Mouse (Mus musculus): ENCODE results near the gene B3gnt9. TPM values are rescaled to one million over a fixed set of nuclear protein-coding genes. Genes with fewer than 3 reads are reported as not detected.

Gene B3gnt9
- total RNA-seq, 2 experiments from 2014 or later = 2.7 to 3.2 TPM

GRCm38 (mm10) chr8:105224413-105225271 is 30.3 kb downstream of the B3gnt9 start, which contains the start of gene D230025D16Rik:
Gene D230025D16Rik (plus strand): TSS chr8:105225145.
- peak; percentile 97 to 98 for DNase-seq (ENCODE audit: low spot score in 2 of 2)

GRCm38 (mm10) chr8:105223850-105224249 is 31.1 kb downstream of the B3gnt9 start:
- DNase-seq (ENCODE audit: low spot score in 2 of 2) = no peak

- no peak for DNase-seq (ENCODE audit: low spot score in 2 of 2)
Observed at GRCm38 (mm10) chr8:105217926-105218522, 36.9 kb downstream of the B3gnt9 start.

- no peak for DNase-seq (ENCODE audit: low spot score in 2 of 2)
Observed at GRCm38 (mm10) chr8:105214104-105214503, 40.8 kb downstream of the B3gnt9 start.

- DNase-seq (ENCODE audit: low spot score in 2 of 2) = no peak
Observed at GRCm38 (mm10) chr8:105209153-105210110, 45.5 kb downstream of the B3gnt9 start.

GRCm38 (mm10) chr8:105207675-105208273 is 47.2 kb downstream of the B3gnt9 start:
- no peak for DNase-seq (ENCODE audit: low spot score in 2 of 2)

GRCm38 (mm10) chr8:105206766-105207275 is 48.1 kb downstream of the B3gnt9 start:
- no peak for DNase-seq (ENCODE audit: low spot score in 2 of 2)

GRCm38 (mm10) chr8:105205748-105206147 is 49.2 kb downstream of the B3gnt9 start:
- no peak for DNase-seq (ENCODE audit: low spot score in 2 of 2)

Other genes with a start within 250 kb of the B3gnt9 start
- gene Ces3a, start 206.6 kb downstream of the B3gnt9 start, total RNA-seq (2021) = under 1 TPM in 1 of 2 experiments, not detected in 1; 0.27 TPM
- not detected for gene Ces3b, start 171.4 kb downstream of the B3gnt9 start, total RNA-seq (2021)
- not detected for gene Ces4a, start 123.4 kb downstream of the B3gnt9 start, total RNA-seq (2021)
- gene Cbfb, start 84.5 kb downstream of the B3gnt9 start, total RNA-seq (2021) = 100 to 1,000 TPM in 1 of 2 experiments, 10 to 100 TPM in 1; 89.7 to 105 TPM
- 10 to 100 TPM; 23.4 to 32.0 TPM for gene D230025D16Rik, start 30.0 kb downstream of the B3gnt9 start, total RNA-seq (2021)
- gene Tradd, start 9.5 kb upstream of the B3gnt9 start, total RNA-seq (2021) = 10 to 100 TPM; 13.1 to 15.5 TPM
- gene Fbxl8, start 9.5 kb upstream of the B3gnt9 start, total RNA-seq (2021) = 1 to 10 TPM; 3.7 to 4.3 TPM
- gene Hsf4, start 14.6 kb upstream of the B3gnt9 start, total RNA-seq (2021) = 1 to 10 TPM; 2.2 to 4.3 TPM
- gene Nol3, start 21.0 kb upstream of the B3gnt9 start, total RNA-seq (2021) = 10 to 100 TPM in 1 of 2 experiments, 1 to 10 TPM in 1; 6.7 to 20.3 TPM
- 1 to 10 TPM; 2.2 to 2.8 TPM for gene 4931428F04Rik, start 34.7 kb upstream of the B3gnt9 start, total RNA-seq (2021)
- 10 to 100 TPM; 15.6 to 17.2 TPM for gene Exoc3l, start 40.9 kb upstream of the B3gnt9 start, total RNA-seq (2021)
- gene E2f4, start 42.5 kb upstream of the B3gnt9 start, total RNA-seq (2021) = 10 to 100 TPM; 43.2 to 44.9 TPM
- 1 to 10 TPM; 4.5 to 6.9 TPM for gene Elmo3, start 50.4 kb upstream of the B3gnt9 start, total RNA-seq (2021)
- gene Lrrc29, start 71.1 kb upstream of the B3gnt9 start, total RNA-seq (2021) = 1 to 10 TPM; 3.1 to 3.8 TPM
- gene Tmem208, start 71.2 kb upstream of the B3gnt9 start, total RNA-seq (2021) = 10 to 100 TPM; 55.6 to 69.6 TPM
- 1 to 10 TPM; 8.3 to 8.6 TPM for gene Fhod1, start 92.8 kb upstream of the B3gnt9 start, total RNA-seq (2021)
- under 1 TPM; 0.58 to 0.93 TPM for gene Slc9a5, start 93.7 kb upstream of the B3gnt9 start, total RNA-seq (2021)
- gene Plekhg4, start 118.1 kb upstream of the B3gnt9 start, total RNA-seq (2021) = under 1 TPM; 0.17 to 0.67 TPM
- under 1 TPM in 1 of 2 experiments, not detected in 1; 0.13 TPM for gene Kctd19, start 158.3 kb upstream of the B3gnt9 start, total RNA-seq (2021)
- gene Lrrc36, start 158.4 kb upstream of the B3gnt9 start, total RNA-seq (2021) = 1 to 10 TPM; 3.3 to 4.5 TPM
- 10 to 100 TPM; 24.0 to 43.0 TPM for gene Tppp3, start 216.4 kb upstream of the B3gnt9 start, total RNA-seq (2021)
- gene Zdhhc1, start 241.7 kb upstream of the B3gnt9 start, total RNA-seq (2021) = 10 to 100 TPM; 18.1 to 18.3 TPM